In genomic region chr9:112219372-112219771, GRCm38 (mm10) we compare ENCODE assay signal across 24 mouse cellular contexts. TPM values are rescaled to one million over a fixed set of nuclear protein-coding genes. Genes with fewer than 3 reads are reported as not detected.
DNase-seq lines count a peak whose midpoint lies in the region; ATAC-seq and TF ChIP-seq lines count a peak whose summit lies in the region.
"Had no signal": no experiment of that assay in that cellular context is flagged by ENCODE, and none has a peak within 500 bp of the region (broad histone marks: within the 10 kb centered on the region; RNA-seq: fewer than 3 reads in every experiment).

No protein-coding gene starts in this region.

- H3K4me1 ChIP-seq in heart, adult 2 months (ENCODE audit: control insufficient read depth, insufficient read depth, low read length) = no peaks in the 10 kb centered on the region
- H3K4me1 ChIP-seq: lung, embryonic 15.5 days; midbrain, embryonic 12.5 days had no signal

- 74% methylated on average over 8 of the region's 8 CpGs for WGBS in heart, adult 2 months

- no peaks in the 10 kb centered on the region for H3K27me3 ChIP-seq in heart, adult 2 months (ENCODE audit: control insufficient read depth, insufficient read depth, low read length)
- H3K27me3 ChIP-seq: embryonic facial prominence, embryonic 12.5 days; hindbrain, embryonic 15.5 days; limb, embryonic 15.5 days; lung, embryonic 15.5 days; midbrain, embryonic 12.5 days had no signal

- H3K36me3 ChIP-seq in heart, adult 2 months (ENCODE audit: control insufficient read depth, insufficient read depth, low read length) = no peaks in the 10 kb centered on the region
- H3K36me3 ChIP-seq: embryonic facial prominence, embryonic 12.5 days; hindbrain, embryonic 15.5 days; limb, embryonic 15.5 days; lung, embryonic 15.5 days; midbrain, embryonic 12.5 days had no signal

- H3K79me2 ChIP-seq in heart, adult 2 months (replicated peaks; ENCODE audit: control insufficient read depth, insufficient read depth, low read length) = no peaks in the 10 kb centered on the region

- intact Hi-C loops in left cerebral cortex, postnatal 4 days (cut with DNase I) = loop anchor here (10.0 kb wide), 1 partner anchor 1425 kb away; no protein-coding TSS in a partner anchor
- intact Hi-C loops in left cerebral cortex, postnatal 25 days (cut with DNase I) = no loop called here
- intact Hi-C loops in heart, adult 2 months (cut with DNase I) = no loop called here

- H3K27ac ChIP-seq in heart, adult 2 months = no peak overlapping the region
- H3K27ac ChIP-seq: embryonic facial prominence, embryonic 12.5 days; hindbrain, embryonic 15.5 days; limb, embryonic 15.5 days; liver, embryonic 14.5 days; lung, embryonic 15.5 days; macrophage; midbrain, embryonic 12.5 days; stomach, postnatal 0 days had no signal

- no peak overlapping the region for H3K4me3 ChIP-seq in heart, adult 2 months
- H3K4me3 ChIP-seq: embryonic facial prominence, embryonic 12.5 days; hindbrain, embryonic 15.5 days; limb, embryonic 15.5 days; lung, embryonic 15.5 days; midbrain, embryonic 12.5 days had no signal

- no peak for TF ChIP-seq POLR2A in heart, adult 2 months (IDR thresholded peaks at IDR 0.05; ENCODE audit: insufficient read depth, low read depth, low read length)

- H3K9ac ChIP-seq in heart, adult 2 months (ENCODE audit: low read depth, low read length) = no peak overlapping the region
- H3K9ac ChIP-seq: embryonic facial prominence, embryonic 12.5 days; forebrain, postnatal 0 days; hindbrain, embryonic 15.5 days; limb, embryonic 15.5 days; liver, embryonic 14.5 days; lung, embryonic 15.5 days; midbrain, embryonic 12.5 days had no signal

- TF ChIP-seq CTCF in heart, adult 2 months (IDR thresholded peaks at IDR 0.05) = no peak

- no peak for TF ChIP-seq EP300 in heart, adult 2 months (IDR thresholded peaks at IDR 0.05; ENCODE audit: insufficient read depth, low read depth, low read length)

- DNase-seq in left cerebral cortex, postnatal 4 days = peak; percentile 34
- DNase-seq in left cerebral cortex, postnatal 25 days (ENCODE audit: low spot score in 2 of 2) = no peak
- peak; percentile 69 to 80 for DNase-seq in thymus, postnatal 10 days (ENCODE audit: low spot score in 2 of 2)
- no peak for DNase-seq in right cerebral cortex, postnatal 36 days (ENCODE audit: low spot score in 2 of 2)
- no peak for DNase-seq in lung, postnatal 25 days (ENCODE audit: low spot score)
- DNase-seq in heart, adult 2 months = no peak
- DNase-seq: adrenal gland, postnatal 14 days; cerebellum, postnatal 14 days; forebrain, postnatal 0 days; gastrocnemius, postnatal 14 days; heart, adult 18-20 months; heart, postnatal 4 days; kidney, adult 2 months; kidney, postnatal 10 days had no signal

- ATAC-seq in megakaryocyte-erythroid progenitor cell, adult 5-6 weeks (replicated peaks; ENCODE audit: low FRiP score, low TSS enrichment, poor library complexity, severe bottlenecking) = peak; percentile 59
- ATAC-seq: forebrain, postnatal 0 days had no signal

RNA-seq across cellular contexts. Expression of gene Arpp21, which starts 16.4 kb away (rescaled TPM):
- total RNA-seq in left cerebral cortex, postnatal 4 days (2021) = 100 to 1,000 TPM; 459 to 577 TPM
- 100 to 1,000 TPM; 805 to 898 TPM for total RNA-seq in left cerebral cortex, postnatal 25 days (2021)
- total RNA-seq in megakaryocyte-erythroid progenitor cell, adult 5-6 weeks (2014; fragmentation: Nextera tagmentation) = 1.9 and 6.6 TPM in 2 replicates
- total RNA-seq in megakaryocyte-erythroid progenitor cell, adult 5-6 weeks (2017) = 0.46 and 0.56 TPM in 2 replicates
- total RNA-seq in heart, adult 2 months (2021) = 1 to 10 TPM in 1 of 2 experiments, under 1 TPM in 1; 0.99 to 1.3 TPM
- 1.0 and 1.7 TPM in 2 replicates for polyA plus RNA-seq in heart, adult 2 months (2012; rRNA removed)
- total RNA-seq: monocyte, adult 5-6 weeks had no signal

Comparison
In these comparisons a context has a peak if more than half of its experiments do, and no peak if none do; other contexts are left out.
1. DNase-seq: peak in left cerebral cortex, postnatal 4 days (single experiment) and thymus, postnatal 10 days (2 of 2); none in left cerebral cortex, postnatal 25 days (0 of 2), right cerebral cortex, postnatal 36 days (0 of 2), lung, postnatal 25 days (single experiment) and heart, adult 2 months (0 of 2).
2. RNA of gene Arpp21, which starts 16.4 kb away (total RNA-seq): 805 to 898 TPM in left cerebral cortex, postnatal 25 days and 459 to 577 TPM in left cerebral cortex, postnatal 4 days; 0.46 to 6.6 TPM in megakaryocyte-erythroid progenitor cell, adult 5-6 weeks and 0.99 to 1.3 TPM in heart, adult 2 months; every median in the first group is over 10 times any median in the second.